Mouse (Mus musculus) central nervous system, embryonic 18 days (tissue): ENCODE measurements around the gene Folh1. TPM values are rescaled to one million over a fixed set of nuclear protein-coding genes. Genes with fewer than 3 reads are reported as not detected.

Experiments
- polyA plus RNA-seq: library from polyadenylated mRNA; depleted of rRNA; stranded (reverse); fragments of >200 nt; gene quantifications from 2 replicates; pipeline ENCODE4 v1.2.3, GENCODE M21; 2012; rRNA removed

Gene Folh1
- polyA plus RNA-seq, result 0.88 and 0.90 TPM in 2 replicates

DNA sequence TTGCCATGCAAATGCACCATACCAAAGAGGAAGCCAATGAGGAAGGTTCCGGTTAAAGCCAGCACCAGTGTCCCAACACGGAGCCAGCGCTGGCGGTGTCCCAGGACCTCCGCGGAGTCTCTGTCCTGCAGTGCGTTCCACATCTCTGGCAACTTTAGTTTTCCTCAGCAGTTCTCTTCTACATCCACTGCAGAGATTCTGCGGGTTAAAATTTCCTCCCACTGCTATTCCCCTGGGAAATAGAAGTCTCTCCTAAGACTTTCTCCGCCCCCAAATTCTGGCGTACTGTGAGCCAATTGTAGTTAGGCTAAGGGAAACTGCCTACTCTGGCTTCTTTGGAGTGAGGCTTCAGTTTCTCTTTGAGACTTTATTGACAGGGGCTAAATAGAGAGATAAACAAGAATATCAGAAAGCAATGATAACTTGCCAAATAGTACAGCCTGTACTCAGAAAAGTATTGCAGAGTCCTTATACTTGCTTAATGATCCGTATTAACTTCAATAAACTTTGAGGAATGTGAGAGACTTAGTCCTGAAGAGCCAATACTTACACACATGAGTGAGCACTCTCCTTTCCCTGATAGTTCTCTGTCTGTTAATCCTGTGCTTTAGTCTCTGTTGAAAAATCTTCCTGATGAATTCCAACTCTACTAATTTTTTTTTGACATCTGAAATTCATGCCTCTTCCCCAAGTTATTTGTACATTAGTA lies at the start of gene Folh1:
Folh1 (minus strand) TSS at position 327 of the 709 bp plus-strand sequence.

DNA sequence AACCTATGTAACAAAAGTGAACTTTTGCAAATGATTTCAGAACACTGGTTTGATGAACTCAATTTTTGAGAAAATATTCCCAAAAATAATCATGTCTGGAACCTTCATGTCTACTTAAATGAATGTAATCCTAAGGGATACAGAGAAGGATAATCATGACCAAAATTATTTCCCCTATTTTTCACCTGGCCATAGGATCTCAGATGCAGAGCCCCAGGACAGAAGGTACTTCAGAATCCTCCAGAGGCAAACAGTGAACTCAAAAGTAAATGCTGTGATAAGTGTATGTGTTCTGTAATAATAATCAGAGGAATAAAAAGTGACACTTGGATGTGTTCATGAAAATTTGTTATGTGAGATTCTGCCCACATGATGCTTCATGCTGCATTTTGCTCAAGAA lies 19.0 kb upstream of the Folh1 start, which contains the start of gene Vmn2r77:
Vmn2r77 (plus strand) TSS at position 301 of the 400 bp plus-strand sequence.

DNA sequence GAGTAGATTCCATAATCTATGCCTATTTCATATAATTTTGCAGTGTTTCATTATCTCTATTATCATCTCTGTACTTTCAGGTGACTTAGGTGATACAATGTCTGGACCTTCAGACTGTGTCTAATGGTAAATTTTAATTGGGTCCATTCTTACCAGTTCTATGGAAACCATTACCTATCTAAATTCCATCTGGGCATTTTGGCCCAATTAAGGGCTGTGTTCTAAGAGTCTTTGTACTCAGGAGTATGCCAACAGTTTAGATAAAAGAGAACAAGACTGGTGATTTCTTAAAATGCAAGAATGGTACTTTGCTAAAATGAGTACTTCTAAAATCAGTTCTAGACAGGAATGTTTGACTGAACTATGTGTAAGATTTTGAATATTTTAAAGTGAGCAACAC lies 87.7 kb downstream of the Folh1 start, which contains the start of gene Olfr292:
Olfr292 (plus strand) TSS at position 301 of the 400 bp plus-strand sequence.

Other genes starting within 250 kb of the Folh1 start
- gene Olfr295, start 192.1 kb downstream of the Folh1 start, polyA plus RNA-seq, result not detected in 2 replicates
- gene Olfr294, start 159.3 kb downstream of the Folh1 start, polyA plus RNA-seq, result not detected in 2 replicates
- not detected in 2 replicates for gene Olfr293, start 126.9 kb downstream of the Folh1 start, polyA plus RNA-seq
- not detected in 2 replicates for gene Olfr292, start 87.6 kb downstream of the Folh1 start, polyA plus RNA-seq
- not detected in 2 replicates for gene Vmn2r77, start 19.1 kb upstream of the Folh1 start, polyA plus RNA-seq
- 0.01 TPM in 1 of 2 replicates, not detected in the other for gene Vmn2r78, start 139.2 kb upstream of the Folh1 start, polyA plus RNA-seq
- not detected in 2 replicates for gene Vmn2r79, start 220.2 kb upstream of the Folh1 start, polyA plus RNA-seq